Mouse (Mus musculus): Measurements from ENCODE around the gene Myl9.

Myl9 gene

DNA sequence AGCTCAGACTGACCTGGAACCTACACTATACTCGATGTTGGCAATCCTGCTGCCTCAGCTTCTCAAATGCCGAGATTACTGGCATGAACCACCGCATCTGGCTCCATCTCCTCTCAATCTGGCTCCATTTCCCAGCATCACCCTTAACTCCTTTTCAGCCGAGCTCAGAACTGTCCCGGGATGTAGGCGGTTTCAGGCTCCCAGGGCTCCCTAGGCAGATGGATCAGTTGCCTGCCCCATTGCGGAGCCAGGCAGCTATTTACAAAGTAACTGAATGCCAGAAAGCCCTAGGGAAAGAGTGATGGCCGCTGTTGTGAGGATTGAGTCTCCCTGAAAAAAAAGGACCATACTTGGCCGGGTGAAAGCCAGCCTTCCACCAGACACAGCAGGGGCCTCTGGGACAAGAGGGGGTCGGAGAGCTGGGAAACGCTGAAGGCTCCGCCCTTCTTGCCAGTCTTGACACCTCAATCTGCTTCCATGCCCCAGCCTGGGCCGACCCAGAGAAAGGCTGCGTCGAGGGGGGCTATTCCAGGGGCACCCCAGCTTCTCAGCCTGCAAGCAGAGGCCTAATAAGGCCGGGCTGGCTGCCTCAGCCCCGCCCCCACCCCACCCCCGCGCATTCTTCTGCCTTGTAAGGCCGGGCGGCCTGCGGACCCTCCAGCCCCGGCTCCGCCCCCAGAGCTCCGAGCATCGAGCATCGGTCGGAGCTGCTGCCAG lies at the start of gene Myl9:
Gene Myl9, plus strand, starts transcription at position 683 of the 717 bp plus-strand sequence.
- no peak for DNase-seq (ENCODE audit: low spot score)

DNA sequence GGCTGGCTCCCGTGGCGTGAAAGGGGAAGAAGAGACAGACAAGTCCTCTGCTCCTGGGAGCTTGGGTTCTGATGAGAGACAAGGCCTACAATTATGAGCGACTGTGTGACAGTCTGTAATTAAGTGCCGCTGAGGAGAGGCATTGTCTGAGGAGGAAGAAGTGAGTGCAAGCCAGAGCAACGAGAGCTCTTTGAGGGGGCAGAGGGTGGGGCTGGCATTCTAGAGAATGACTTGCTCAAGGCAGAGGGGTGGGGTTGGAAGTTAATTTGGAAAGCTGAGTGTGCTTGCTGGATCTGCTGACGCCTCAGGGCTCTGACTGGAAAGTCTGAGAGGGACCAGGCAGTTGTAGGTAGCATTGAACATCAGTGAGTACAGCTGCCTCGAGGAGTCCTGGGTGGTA lies 48.9 kb upstream of the Myl9 start:
- DNase-seq (ENCODE audit: low spot score): no peak

GRCm38 (mm10) chr2:156726878-156727277 lies 48.3 kb upstream of the Myl9 start:
- DNase-seq (ENCODE audit: low spot score): no peak

DNA sequence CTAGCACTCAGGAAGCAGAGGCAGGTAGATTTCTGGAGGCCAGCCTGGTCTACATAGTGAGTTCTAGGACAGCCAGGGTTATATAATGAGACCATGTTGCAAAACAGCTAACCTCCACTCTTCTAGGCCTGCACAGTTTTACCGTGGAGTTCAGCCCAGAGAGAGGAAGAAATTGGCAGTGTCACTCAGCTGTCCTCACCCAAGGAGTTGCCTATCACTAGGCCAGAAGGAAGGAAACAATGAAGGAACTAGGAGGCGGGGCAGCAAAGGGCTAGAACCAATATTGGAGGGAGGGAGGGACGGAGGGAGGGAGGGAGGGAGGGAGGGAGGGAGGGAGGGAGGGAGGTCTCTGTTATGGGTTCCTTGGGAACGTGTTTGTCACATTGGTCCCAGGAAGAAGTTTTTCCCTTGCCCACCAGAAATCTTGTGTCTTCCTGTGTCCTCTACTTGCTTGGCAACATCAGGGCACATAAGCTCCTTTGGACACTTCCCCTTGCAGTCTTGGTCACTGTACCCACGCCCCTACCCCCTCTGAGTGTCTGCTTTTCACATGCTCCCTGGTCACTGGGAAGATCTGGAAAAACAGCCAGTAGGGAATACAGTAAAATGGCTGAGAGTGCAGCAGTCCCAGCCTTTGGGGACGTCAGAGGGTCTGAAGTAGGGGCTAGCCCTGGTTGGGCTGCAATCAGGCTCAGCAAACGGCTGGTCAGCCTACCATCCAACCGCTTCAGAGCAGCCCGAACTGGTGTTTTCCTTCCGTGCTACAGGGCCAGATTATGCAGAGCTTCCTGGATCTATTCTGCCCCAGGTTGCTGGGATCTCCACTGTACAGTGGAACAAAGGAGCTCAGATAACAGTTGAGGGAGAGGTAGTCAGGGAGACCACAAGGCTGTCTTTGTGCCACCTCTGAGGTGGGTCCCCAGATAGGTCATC lies 45.4 kb upstream of the Myl9 start:
- DNase-seq (ENCODE audit: low spot score): no peak

DNA sequence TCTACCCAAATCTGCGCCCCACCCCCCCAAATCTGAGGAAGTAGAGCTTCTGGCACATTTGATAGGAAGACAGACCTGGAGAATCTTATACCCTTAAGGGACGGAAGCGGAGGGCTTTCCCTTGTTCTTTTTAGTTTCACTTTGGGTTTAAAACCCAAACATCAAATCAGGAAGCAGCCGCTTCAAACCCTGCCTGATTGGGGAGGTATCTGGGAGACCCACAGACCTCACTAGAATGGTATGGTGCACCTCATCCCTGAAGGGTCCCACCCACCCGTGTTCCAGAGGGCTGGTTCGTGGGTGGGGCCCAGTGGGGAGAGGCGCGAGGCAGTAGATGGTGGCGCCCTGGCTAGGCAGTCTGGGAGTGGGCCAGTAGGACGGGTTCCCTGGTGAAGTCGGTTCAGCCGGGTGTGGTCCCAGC lies 44.7 kb upstream of the Myl9 start:
- no peak for DNase-seq (ENCODE audit: low spot score)

DNA sequence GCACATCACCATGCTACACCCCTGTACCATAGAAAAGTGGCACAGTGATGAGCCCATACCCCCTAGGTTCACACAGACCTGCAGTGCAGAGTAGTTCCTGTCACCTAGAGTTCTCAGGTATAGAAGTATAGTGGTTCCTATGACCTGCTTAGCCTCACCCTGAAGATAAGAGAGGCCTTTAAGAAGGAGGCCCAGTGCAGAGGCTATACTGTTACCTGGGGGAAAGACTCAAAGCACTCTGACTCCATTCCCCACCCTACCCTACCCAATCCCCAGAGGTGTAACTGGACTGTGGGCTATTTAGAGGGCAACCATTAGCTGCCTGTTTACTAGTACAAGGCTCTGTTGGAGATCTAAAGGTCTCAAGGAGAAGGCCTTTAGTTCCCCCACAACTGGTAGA lies 43.6 kb upstream of the Myl9 start:
- no peak for DNase-seq (ENCODE audit: low spot score)

- DNase-seq (ENCODE audit: low spot score): peak; percentile 84
Observed at GRCm38 (mm10) chr2:156732109-156732508, 43.1 kb upstream of the Myl9 start.

- no peak for DNase-seq (ENCODE audit: low spot score)
Observed at GRCm38 (mm10) chr2:156735761-156736335, 39.4 kb upstream of the Myl9 start.

DNA sequence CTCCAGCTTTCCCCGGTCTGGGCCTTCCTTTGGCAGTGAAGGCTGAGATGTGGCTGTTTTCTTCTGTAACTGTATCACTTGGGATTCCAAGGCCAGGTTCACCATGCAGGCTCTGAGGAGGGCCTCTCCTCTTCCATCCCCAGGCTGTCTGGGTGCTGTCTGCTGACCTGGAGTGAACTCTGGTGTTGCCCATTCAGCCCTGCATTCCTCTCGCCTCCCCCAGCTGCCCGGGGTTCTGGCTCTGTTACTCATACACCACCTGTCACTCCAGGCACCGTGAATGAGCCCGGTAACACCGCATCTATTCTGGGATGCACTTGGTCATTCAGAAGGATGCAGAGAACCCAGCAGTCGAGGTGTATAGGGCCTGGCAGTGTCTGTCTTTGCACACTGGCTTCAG lies 38.4 kb upstream of the Myl9 start:
- no peak for DNase-seq (ENCODE audit: low spot score)

GRCm38 (mm10) chr2:156737976-156738375 lies 37.2 kb upstream of the Myl9 start:
- DNase-seq (ENCODE audit: low spot score): no peak

- DNase-seq (ENCODE audit: low spot score): no peak
Observed at GRCm38 (mm10) chr2:156741265-156741664, 34.0 kb upstream of the Myl9 start.

- DNase-seq (ENCODE audit: low spot score): no peak
Observed at GRCm38 (mm10) chr2:156741998-156742397, 33.2 kb upstream of the Myl9 start.

GRCm38 (mm10) chr2:156743248-156743647 lies 32.0 kb upstream of the Myl9 start:
- DNase-seq (ENCODE audit: low spot score): no peak

- DNase-seq (ENCODE audit: low spot score): no peak
Observed at GRCm38 (mm10) chr2:156744414-156744813, 30.8 kb upstream of the Myl9 start.

GRCm38 (mm10) chr2:156747315-156747714 lies 27.9 kb upstream of the Myl9 start:
- DNase-seq (ENCODE audit: low spot score): no peak

- DNase-seq (ENCODE audit: low spot score): no peak
Observed at GRCm38 (mm10) chr2:156749687-156750086, 25.5 kb upstream of the Myl9 start.

- DNase-seq (ENCODE audit: low spot score): no peak
Observed at GRCm38 (mm10) chr2:156756937-156757336, 18.3 kb upstream of the Myl9 start.

GRCm38 (mm10) chr2:156760843-156761505 lies 14.2 kb upstream of the Myl9 start:
- no peak for DNase-seq (ENCODE audit: low spot score)

GRCm38 (mm10) chr2:156761521-156762278 lies 13.5 kb upstream of the Myl9 start:
- DNase-seq (ENCODE audit: low spot score): no peak

- no peak for DNase-seq (ENCODE audit: low spot score)
Observed at GRCm38 (mm10) chr2:156762499-156762898, 12.7 kb upstream of the Myl9 start.

GRCm38 (mm10) chr2:156763101-156763500 lies 12.1 kb upstream of the Myl9 start:
- no peak for DNase-seq (ENCODE audit: low spot score)

DNA sequence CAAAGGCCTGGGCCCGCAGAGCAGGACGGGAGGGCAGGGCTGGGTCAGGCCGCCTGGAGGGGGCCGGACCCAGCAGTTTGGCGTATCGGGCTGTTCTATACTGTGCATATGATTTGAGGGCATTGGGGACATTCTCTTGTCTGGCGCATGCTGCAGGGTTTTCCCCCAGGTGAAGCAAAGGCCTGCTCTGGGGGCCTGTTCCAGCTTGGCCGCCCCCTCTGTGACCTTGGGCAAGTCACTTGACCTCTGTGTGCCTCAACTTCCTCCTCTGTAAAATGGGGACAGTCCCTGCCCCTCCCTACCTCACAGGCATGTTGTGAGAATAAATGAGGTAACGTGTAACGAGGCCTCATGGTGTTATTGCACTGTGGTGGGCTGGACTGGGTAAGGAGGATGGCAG lies 11.2 kb upstream of the Myl9 start:
- no peak for DNase-seq (ENCODE audit: low spot score)

All from layer of hippocampus, adult 11-12 months (tissue).